Mouse (Mus musculus) colon, adult 2 months (tissue): ENCODE data around the gene Tmem132b. TPM values are rescaled to one million over a fixed set of nuclear protein-coding genes. Genes with fewer than 3 reads are reported as not detected.

Source experiments
- polyA plus RNA-seq: library from polyadenylated mRNA; depleted of rRNA; stranded (reverse); fragments of >200 nt; gene quantifications from 2 replicates; pipeline ENCODE4 v1.2.3, GENCODE M21; 2012; rRNA removed

Tmem132b gene
- 0.07 TPM in 2 replicates for polyA plus RNA-seq

GRCm38 (mm10) chr5:125531634-125532033, at the start of gene Tmem132b:
Gene Tmem132b, plus strand, starts transcription at chr5:125531774.

Other genes with a start within 250 kb of the Tmem132b start
- gene Scarb1, start 190.7 kb upstream of the Tmem132b start, polyA plus RNA-seq, result 46.3 and 55.8 TPM in 2 replicates
- gene Gm10382, start 142.5 kb upstream of the Tmem132b start, polyA plus RNA-seq, result 0.09 and 0.33 TPM in 2 replicates
- gene Ubc, start 141.6 kb upstream of the Tmem132b start, polyA plus RNA-seq, result 951 and 1,012 TPM in 2 replicates
- 9.4 and 10.9 TPM in 2 replicates for gene Dhx37, start 97.7 kb upstream of the Tmem132b start, polyA plus RNA-seq
- 8.9 and 11.0 TPM in 2 replicates for gene Bri3bp, start 90.2 kb upstream of the Tmem132b start, polyA plus RNA-seq
- 103 and 112 TPM in 2 replicates for gene Aacs, start 56.0 kb upstream of the Tmem132b start, polyA plus RNA-seq